Mouse (Mus musculus) intestine, postnatal 0 days (tissue): ENCODE results near the gene Mmp12. TPM values are rescaled to one million over a fixed set of nuclear protein-coding genes. Genes with fewer than 3 reads are reported as not detected.
"Not testable (repeated sequence)": the region's sequence is repeated elsewhere in the genome, so short reads cannot be mapped to it uniquely, and the experiment has no call there.

Experiments used
- ATAC-seq: fragments of 200-750 bp; cut with Nextera tagmentation; 2 replicates; pipeline ENCODE4 v1.8.0; 2017; ENCODE audit warnings: mild to moderate bottlenecking, moderate TSS enrichment, moderate library complexity
- H3K27ac ChIP-seq: fragments of 300-500 bp; sonication (generic); 2 replicates; pipeline ENCODE4 v1.5.1; 2014; ENCODE audit warnings: mild to moderate bottlenecking, low read depth, low read length, moderate library complexity
- H3K27me3 ChIP-seq: fragments of 300-500 bp; sonication (generic); replicated peaks from 2 replicates; pipeline ENCODE4 v1.6.1; 2014; ENCODE audit warnings: low read length, mixed read lengths; ENCODE audit not compliant: control insufficient read depth, insufficient read depth
- H3K36me3 ChIP-seq: fragments of 300-500 bp; sonication (generic); 2 replicates; pipeline ENCODE4 v1.6.1; 2014; ENCODE audit warnings: mild to moderate bottlenecking, moderate library complexity; ENCODE audit not compliant: control insufficient read depth, insufficient read depth
- H3K4me1 ChIP-seq: fragments of 300-500 bp; sonication (generic); replicated peaks from 2 replicates; pipeline ENCODE4 v1.6.1; 2014; ENCODE audit warnings: antibody characterized with exemption, low read length, mixed read lengths; ENCODE audit not compliant: control insufficient read depth, insufficient read depth
- H3K4me2 ChIP-seq: fragments of 300-500 bp; sonication (generic); replicated peaks from 2 replicates; pipeline ENCODE4 v1.6.1; 2014; ENCODE audit warnings: low read depth, mild to moderate bottlenecking, moderate library complexity
- H3K4me3 ChIP-seq: fragments of 300-500 bp; sonication (generic); 2 replicates; pipeline ENCODE4 v1.5.1; 2014; ENCODE audit warnings: low read depth, low read length
- H3K9ac ChIP-seq: fragments of 300-500 bp; sonication (generic); 2 replicates; pipeline ENCODE4 v1.6.1; 2014; ENCODE audit warnings: mild to moderate bottlenecking, low read depth, low read length
- H3K9me3 ChIP-seq: fragments of 300-500 bp; sonication (generic); 2 replicates; pipeline ENCODE4 v1.6.1; 2016; ENCODE audit warnings: mixed run types; ENCODE audit not compliant: control insufficient read depth
- CTCF ChIP-seq: sonication (generic); IDR thresholded peaks from 2 replicates; pipeline ENCODE4 v1.5.1; 2016; ENCODE audit warnings: low read depth, mild to moderate bottlenecking, control low read depth, antibody characterized with exemption, moderate library complexity
- WGBS: fragments of 180-500 bp; shearing (Covaris S2); extraction: QIAGEN DNeasy Blood & Tissue Kit; methylation state at CpG from one replicate; pipeline ENCODE4 v1.1.7; 2014; 5-methylcytosine and 5-hydroxymethylcytosine counted together
- polyA plus RNA-seq: library from polyadenylated mRNA; unstranded; fragments of >200 nt; fragmentation: Nextera tagmentation; extraction: Ambion mirVana; gene quantifications from 2 replicates; pipeline ENCODE4 v1.2.1, GENCODE M21; 2015

Gene Mmp12
- polyA plus RNA-seq, 1 experiment from 2014 or later, result 0.27 TPM

DNA sequence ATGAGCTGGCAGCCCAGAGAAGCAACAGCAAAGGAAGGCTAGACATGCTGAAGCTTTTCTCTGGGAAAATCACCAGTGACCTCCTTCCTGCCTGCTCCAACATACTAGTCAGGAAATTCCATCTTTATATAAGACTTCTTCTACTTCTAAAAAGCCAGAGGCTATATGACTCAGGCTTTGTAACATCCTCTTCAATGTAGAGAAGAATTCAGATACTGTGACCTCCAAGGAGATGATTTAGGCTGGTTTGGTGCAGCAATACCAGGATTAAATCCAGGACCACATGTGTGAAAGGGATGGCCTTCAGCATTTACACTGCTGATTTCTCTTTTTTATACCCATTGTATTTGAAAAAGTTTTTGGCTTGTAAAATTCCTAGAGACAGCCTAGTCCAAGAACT lies 43.8 kb downstream of the Mmp12 start, which contains the start of gene Mmp1b:
Gene Mmp1b (minus strand): TSS at position 101 of the 400 bp plus-strand sequence.
- Histone ChIP-seq H3K4me3 (no peak within 1 kb of the TSS), H3K27me3 (no peaks in the 10 kb centered on the region), H3K27ac (no peak within 1 kb of the TSS), H3K4me1 (no peaks in the 10 kb centered on the region), H3K9ac (no peak within 1 kb of the TSS), H3K9me3 (no peaks in the 10 kb centered on the region), H3K36me3 (no peaks in the 10 kb centered on the region), H3K4me2 (no peak within 1 kb of the TSS)
- ATAC-seq, result no peak
- no peak for TF ChIP-seq CTCF

- H3K4me3 ChIP-seq, H3K9me3 ChIP-seq, H3K4me1 ChIP-seq, H3K27ac ChIP-seq, H3K9ac ChIP-seq, H3K27me3 ChIP-seq, H3K36me3 ChIP-seq, ATAC-seq, H3K4me2 ChIP-seq: not testable (repeated sequence)
- WGBS, result 75% methylated on average over 8 of the region's 8 CpGs
Observed at GRCm38 (mm10) chr9:7396556-7396955, 52.4 kb downstream of the Mmp12 start.

Other genes starting within 250 kb of the Mmp12 start
- gene Dync2h1, start 159.9 kb upstream of the Mmp12 start, polyA plus RNA-seq, result 3.1 and 4.3 TPM in 2 replicates
- 73.5 and 78.9 TPM in 2 replicates for gene Dcun1d5, start 159.9 kb upstream of the Mmp12 start, polyA plus RNA-seq
- gene Mmp13, start 71.9 kb upstream of the Mmp12 start, polyA plus RNA-seq, result 1.7 and 1.9 TPM in 2 replicates
- gene Mmp1b, start 43.7 kb downstream of the Mmp12 start, polyA plus RNA-seq, result not detected in 2 replicates
- gene Mmp3, start 101.4 kb downstream of the Mmp12 start, polyA plus RNA-seq, result 0.07 TPM in 1 of 2 replicates, not detected in the other
- 6.9 and 8.5 TPM in 2 replicates for gene Mmp10, start 158.0 kb downstream of the Mmp12 start, polyA plus RNA-seq
- gene Mmp8, start 214.1 kb downstream of the Mmp12 start, polyA plus RNA-seq, result 0.05 and 0.09 TPM in 2 replicates
- gene Mmp27, start 227.0 kb downstream of the Mmp12 start, polyA plus RNA-seq, result 0.14 and 0.26 TPM in 2 replicates